Mouse (Mus musculus) ovary, postnatal 36 days (tissue): ENCODE measurements around the gene Ttc34.

Experiments
- DNase-seq: peaks from one replicate; pipeline ENCODE4 v3.0.0; 2022; ENCODE audit warnings: low spot score, mixed read lengths

Gene Ttc34

DNA sequence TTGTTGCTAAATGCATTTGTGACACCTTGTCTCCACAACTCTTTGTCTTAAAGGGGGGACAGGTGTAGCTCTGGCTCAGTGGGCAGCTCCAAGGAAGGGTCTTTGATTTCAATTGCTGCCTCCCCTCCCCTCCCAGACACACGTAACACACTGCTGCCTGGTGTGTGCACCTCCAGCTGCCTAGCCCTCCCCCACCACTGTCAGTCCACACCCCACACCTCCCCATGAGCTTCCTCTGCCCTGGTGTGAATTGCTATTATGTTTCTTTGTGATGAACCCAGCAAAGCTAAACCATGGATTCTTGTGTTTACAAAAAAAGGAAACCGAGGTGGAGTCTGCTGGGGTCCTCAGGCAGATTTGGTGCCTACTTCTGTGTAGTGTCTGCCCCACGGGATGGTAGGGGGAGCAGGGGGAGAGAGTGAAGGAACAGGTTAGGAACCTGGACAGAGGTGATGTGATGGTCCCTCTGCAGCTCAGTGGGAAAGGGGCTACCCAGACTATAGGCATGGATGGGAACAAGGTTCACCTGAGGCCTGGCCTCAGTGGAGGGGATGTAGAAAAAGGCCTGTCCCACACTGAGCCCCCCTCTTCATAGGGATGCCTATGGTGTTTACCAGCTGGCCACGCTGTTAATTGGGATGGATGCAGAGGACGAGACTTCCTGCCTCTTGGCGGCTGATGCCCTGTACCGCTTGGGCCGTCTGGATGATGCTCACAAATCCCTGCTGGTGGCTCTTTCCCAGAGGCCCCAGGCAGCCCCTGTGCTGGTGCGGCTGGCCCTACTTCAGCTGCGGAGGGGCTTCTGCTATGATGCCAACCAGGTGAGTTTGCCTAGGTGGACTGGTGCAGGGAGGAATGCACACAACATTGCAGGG lies 20.3 kb downstream of the Ttc34 start:
- DNase-seq: no peak

GRCm38 (mm10) chr4:154858601-154859000 lies 21.3 kb downstream of the Ttc34 start:
- no peak for DNase-seq

DNA sequence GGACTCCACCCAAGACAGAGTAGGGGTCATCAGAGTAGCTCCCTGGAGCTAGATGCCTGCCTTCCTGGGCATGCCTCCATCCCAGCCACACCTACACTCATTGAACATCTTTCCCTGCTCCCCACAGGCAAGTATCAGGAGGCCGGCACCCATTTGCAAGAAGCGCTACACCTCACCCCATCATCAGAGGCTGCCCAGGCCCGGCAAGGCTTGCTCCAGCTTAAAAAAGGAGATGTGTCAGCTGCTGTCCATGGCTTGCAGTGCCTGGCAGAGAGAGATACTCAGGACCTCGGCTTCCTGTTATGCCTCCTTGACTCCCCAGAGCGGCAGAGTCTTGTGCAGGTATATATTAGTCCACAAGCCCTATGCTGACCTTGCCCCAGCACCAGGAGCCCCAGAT lies 24.7 kb downstream of the Ttc34 start:
- no peak for DNase-seq

DNA sequence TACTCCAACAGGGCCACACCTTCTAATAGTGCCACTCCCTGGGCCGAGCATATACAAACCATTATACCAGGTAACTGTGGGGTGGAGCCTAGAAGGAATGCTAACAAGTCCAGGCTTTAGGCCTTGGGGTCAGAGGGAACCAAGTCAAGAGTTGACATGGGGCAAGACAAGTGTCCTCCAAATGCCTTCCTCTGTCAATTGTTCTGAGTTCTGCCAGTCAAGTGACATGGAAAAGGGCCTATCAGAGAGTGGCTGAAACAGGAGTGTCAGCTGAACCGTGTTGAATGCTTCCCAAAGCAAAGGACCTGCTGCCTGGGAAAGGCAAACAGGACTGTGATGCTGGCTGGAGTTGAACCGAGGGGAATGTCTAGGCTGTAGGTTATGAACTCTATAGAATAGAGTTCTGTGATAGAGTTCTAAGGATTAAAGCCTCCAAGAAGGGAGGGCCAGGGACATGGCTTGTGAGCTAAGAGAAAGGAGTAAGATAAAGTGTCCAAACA lies 26.2 kb downstream of the Ttc34 start:
- DNase-seq: no peak

GRCm38 (mm10) chr4:154864271-154864771 lies 27.1 kb downstream of the Ttc34 start:
- DNase-seq: peak; percentile 91

DNA sequence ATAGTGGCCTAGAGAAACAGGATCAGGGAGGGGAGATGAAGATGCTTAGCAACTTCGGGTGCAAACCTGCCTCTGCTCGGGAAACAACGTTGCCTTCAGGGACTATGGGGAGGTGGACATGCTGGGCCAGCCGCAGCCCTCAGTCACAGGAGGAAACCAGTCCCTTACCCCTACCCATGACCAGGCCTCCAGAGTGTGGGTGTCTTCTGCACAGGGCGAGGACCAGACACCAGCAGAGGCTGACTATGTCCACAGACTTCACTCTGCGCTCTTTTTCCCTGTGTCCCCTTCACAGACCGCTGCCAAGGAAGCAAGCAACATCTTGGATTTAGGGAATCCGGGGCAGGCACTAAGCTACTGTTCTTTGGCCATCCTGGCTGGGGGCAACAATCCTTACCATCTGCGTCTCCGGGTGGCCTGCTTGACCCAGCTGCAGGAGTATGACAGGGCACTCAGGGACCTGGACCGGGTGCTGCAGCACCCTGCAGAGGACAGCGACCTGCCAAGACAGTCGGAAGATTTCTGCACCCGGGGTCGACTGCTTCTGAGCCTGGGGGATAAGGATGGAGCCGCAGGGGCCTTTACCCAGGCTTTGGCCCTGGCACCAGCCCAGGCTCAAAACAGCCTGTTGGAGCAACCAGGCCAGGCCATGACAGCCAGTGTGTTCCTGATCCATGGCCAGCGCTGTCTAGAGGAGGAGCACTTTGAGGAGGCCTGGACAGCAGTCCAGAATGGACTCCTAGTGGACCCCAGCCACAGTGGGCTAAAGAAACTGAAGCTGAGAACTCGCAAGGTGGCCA lies 27.9 kb downstream of the Ttc34 start:
- no peak for DNase-seq

GRCm38 (mm10) chr4:154866391-154866790 lies 29.1 kb downstream of the Ttc34 start:
- no peak for DNase-seq

DNA sequence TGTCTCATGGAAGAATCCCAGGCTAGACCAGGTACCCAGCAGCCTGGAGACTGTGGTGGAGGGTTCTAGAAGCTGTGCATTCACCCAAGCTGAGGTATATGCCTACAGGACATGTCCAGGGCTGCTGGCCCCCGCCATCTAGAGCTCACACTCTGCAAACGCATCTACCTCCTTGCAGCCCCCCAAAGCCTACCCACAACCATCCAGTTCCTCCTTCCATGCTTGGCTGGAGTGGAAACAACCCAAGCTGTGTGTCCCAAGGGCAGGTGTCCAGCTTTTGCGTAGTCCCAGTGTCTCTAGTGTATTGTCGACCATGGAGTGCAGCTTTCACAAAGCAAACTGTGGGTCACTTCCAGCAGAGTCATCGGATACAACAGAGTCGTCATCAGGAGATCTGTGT lies 30.0 kb downstream of the Ttc34 start:
- DNase-seq: no peak

GRCm38 (mm10) chr4:154869440-154869839 lies 32.2 kb downstream of the Ttc34 start, which contains the start of gene Mmel1:
Gene Mmel1 (plus strand): TSS chr4:154869585.
- no peak for DNase-seq

DNA sequence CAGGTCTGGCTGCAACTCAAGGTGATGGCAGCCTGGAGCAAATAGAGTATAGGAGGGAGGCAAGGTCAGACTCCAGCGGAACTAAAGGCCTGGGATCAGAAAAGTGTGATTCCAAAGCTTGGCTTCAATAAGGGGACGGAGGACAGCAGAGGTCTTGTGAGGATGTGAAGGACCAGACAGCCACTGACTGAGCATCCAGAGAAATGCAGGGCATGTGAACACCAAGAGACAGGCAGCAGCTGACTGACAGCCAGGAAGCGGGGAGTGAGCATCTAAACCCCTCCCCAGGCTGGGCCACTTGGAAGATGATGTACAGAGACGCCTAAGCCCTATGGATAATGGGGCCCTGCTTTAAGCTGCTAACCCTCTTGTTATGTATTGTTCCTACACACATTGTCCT lies 33.5 kb downstream of the Ttc34 start:
- DNase-seq: no peak

GRCm38 (mm10) chr4:154871757-154872251 lies 34.5 kb downstream of the Ttc34 start:
- DNase-seq: no peak

- DNase-seq: no peak
Observed at GRCm38 (mm10) chr4:154873186-154873585, 35.9 kb downstream of the Ttc34 start.

GRCm38 (mm10) chr4:154877864-154878548 lies 40.7 kb downstream of the Ttc34 start:
- DNase-seq: peak; percentile 91

- no peak for DNase-seq
Observed at GRCm38 (mm10) chr4:154880730-154881129, 43.5 kb downstream of the Ttc34 start.

GRCm38 (mm10) chr4:154882014-154882659 lies 44.9 kb downstream of the Ttc34 start:
- no peak for DNase-seq

DNA sequence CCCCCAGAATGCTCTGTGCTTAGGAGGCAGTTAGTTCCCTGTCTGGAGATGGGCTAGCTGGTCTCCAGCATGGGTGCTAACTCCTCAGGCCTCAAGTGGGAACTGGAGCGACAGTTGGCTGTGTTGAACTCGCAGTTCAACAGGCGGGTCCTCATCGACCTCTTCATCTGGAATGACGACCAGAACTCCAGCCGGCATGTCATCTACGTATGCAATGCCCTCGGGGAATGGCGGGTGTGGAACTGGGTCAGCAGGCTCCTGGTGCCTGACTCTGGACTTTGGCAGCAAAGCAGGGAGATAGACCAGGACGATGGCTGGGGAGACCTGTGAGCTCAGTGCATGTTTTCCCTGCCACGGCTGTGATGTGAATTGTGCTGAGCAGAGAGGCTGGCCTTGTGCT lies 48.2 kb downstream of the Ttc34 start:
- no peak for DNase-seq

DNA sequence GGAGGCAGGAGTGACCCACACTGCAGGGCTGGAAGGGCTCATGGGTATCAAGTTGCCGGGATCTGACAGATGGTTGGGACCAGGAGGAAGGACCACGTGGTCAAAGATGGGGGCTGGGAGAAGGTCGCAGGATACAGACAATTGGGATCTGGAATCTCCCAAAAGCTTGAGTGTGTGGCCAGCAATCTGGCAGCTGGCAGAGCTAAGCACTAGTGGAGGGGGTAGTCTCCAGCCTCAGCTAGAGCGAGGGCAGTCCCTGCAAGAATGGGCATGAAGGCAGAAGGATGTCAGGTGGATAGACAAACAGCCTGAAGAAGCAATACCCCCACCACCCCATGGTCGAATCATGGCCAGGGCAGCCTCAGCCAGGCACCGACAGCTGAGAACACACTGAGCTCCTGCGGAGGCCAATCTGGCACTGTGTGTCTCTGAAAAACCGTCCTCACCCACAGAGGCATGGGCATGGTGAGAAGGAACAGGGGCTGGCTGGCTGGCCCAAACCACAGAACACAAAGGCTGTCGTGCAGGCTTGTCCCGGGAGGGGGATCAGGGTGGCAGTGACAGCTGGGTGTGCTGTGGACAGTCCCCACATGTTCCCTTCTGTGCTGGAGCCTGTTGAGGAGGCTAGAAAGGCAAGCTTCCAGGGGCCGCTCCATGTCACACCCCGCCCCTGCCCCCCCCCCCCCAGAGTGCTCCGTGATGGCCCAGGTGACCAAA lies 49.8 kb downstream of the Ttc34 start:
- DNase-seq: no peak

- DNase-seq: no peak
Observed at GRCm38 (mm10) chr4:154887593-154888250, 50.5 kb downstream of the Ttc34 start.

- DNase-seq: no peak
Observed at GRCm38 (mm10) chr4:154890887-154891286, 53.6 kb downstream of the Ttc34 start.

DNA sequence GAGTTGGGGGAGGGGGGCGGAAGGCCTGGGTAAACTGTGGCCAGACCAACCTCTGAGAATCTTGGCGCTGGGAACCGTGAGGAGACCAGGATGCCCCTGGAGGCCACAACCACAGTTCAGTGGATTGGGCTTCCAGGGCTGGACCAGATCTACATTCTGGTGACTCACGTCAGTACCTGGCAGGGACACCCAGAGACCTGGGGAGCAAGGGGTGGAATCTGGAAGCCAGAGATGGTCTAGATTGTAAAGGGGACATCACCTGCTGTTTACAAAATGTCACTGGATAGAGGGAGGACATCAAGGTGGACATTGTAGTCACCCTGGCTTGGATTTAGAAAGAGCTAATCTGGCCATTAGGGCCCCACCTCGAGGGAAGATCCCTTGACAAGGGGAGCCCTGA lies 58.3 kb downstream of the Ttc34 start:
- no peak for DNase-seq
